Mouse (Mus musculus): ENCODE data around the gene Cyb5d2. TPM values are rescaled to one million over a fixed set of nuclear protein-coding genes. Genes with fewer than 3 reads are reported as not detected.

Cyb5d2 gene
- 10 to 100 TPM; 21.5 to 24.3 TPM for total RNA-seq (2021)
- long read RNA-seq, experiment 1, transcript Cyb5d2-201 (4 exons, 2,393 nt), result major isoform, 12 of 15 reads
- long read RNA-seq, experiment 1, partial matches to known transcripts, result 1 of 15 reads
- long read RNA-seq, experiment 1, other reads (novel, unspliced or antisense), result 0 of 15 reads
- long read RNA-seq, experiment 2, transcript Cyb5d2-201 (4 exons, 2,393 nt), result major isoform, 7 of 9 reads
- long read RNA-seq, experiment 2, partial matches to known transcripts, result 0 of 9 reads
- long read RNA-seq, experiment 2, other reads (novel, unspliced or antisense), result 1 of 9 reads

DNA sequence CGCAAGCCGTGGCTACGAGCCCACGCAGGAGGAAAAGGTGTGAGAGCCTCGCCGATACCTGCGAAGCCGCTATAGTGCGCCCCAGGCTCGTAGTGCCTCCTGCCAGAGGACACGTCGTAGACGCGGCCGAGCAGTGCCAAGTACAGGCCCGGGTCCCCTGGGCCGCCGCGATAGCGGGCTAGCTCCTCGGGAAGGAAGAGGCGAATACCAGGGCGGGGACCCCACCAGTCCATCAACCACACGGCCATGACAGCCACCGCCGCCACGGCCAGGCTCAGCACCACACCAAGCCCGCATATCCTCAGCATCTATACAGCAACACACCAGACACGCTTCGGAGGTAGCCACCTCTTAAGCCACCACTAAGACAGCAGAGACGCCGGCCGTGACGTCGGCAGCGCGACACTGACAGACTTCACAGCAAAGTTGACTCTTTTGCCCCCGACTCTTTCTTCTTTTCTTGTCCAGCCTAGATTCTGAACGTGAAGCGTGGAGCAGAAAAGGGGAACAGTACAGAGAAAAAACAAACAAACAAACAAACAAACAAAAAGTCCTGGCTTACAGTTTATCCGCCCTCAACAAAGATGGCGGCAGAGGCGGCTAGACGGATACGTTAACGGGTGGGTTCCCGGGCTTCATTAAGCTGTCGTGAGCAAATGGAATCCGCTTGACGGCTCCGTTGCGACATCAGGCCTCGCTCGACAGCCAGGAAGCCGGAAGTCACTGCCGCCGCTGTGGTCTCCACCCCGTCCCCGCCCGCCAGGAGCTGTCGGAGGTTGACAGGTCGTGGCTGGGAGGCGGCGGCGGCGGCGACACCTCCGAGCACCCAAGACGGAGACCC, at the start of gene Cyb5d2, which contains the start of gene Zzef1:
Gene Cyb5d2, minus strand, starts transcription at position 688 of the 841 bp plus-strand sequence.
Gene Zzef1, plus strand, starts transcription at position 772 of the 841 bp plus-strand sequence.
- DNase-seq, result peak; percentile 94 to 98

DNA sequence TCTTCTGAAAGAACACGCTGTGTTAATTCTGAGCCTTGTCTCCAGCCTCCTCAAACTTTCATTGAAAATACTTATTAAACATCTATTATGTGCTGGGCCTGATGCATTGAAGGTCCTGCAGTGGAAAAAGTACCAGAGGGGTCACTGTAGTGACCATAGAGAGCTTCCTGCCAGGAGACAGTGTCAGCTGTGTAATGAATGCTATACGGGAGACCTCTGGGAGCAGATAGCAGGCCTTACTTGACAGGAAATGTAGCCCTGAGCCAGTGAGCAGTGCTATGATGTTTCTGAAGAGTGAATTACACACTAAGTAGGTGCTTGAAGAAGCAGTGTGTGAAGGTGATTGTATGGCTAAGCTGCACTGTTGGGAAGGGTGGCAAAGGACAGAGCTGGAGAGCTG, 49.6 kb upstream of the Cyb5d2 start:
- no peak for DNase-seq

DNA sequence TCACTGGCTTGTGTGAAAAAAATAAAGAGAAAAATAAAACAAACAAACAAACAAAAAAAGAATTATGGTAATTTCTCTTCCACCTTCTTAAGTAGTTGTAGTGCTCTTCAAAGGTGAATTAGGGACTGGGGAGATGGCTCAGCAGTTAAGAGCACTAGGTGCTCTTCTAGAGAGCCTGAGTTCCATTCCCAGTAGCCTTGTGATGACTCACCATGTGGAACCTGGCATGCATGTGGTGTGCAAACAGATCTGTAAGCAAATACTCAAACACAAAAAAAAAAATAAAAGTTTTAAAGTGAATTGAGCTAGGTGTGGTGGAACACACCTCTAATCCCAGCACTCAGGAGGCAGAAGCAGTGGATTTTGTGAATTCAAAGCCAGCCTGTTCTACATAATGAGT, 47.6 kb upstream of the Cyb5d2 start:
- no peak for DNase-seq

DNA sequence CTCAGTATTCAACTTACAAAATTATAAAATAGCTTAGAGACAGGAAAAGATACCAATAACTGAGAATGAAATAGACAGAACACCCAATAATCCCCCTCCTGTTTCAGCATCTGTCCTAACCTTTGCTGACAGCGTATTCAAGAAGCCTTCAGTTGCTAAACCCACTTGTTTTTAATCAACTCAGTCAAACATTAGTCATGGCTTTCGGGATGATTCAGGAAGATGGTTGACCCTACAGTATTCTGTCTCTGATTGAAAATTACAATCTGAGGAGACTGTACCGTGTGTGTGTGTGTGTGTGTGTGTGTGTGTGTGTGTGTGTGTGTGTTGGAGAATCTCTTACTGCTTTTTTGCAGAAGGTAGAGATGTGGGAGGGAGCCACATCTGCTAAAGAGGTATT, 46.8 kb upstream of the Cyb5d2 start:
- no peak for DNase-seq

GRCm38 (mm10) chr11:72829869-72830268, 33.9 kb upstream of the Cyb5d2 start:
- DNase-seq, result no peak

DNA sequence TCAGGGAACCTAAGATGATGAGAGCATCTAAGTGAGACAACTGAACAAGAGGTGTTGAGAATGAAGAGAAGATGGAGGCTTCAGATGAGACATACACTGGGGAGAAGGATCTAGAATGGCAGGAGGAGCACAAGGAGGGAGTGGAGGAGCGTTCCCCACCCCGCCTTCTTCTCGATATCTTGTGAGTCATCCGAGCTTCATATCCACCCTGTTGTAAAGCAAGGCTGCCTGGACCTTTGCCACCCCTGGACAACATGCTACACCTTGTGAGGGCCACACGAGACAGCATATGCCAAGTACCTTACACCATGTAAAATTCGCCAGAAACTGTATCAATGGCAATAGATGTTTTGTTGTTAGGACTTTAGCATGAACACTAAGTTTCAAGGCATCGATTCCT, 25.1 kb upstream of the Cyb5d2 start:
- no peak for DNase-seq

DNA sequence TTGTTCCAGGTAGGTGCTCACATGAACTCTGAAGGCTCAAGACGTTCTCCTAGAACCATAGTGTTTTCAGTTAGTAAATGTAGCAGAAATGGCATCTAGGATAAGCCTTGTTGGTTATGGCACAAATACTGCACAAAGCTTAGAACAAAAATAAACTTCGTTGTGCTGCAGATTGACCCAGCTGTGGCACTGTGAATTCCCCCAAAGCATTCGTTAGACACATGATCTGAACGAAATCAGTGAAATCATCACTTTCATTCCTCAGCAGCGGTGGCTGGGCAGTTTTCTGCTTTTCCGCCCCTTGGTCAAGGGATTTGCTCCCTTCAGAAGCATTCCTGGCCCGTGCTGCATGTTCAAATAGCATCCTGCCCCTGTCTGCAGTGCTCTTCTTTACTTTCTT, 22.1 kb upstream of the Cyb5d2 start:
- no peak for DNase-seq

DNA sequence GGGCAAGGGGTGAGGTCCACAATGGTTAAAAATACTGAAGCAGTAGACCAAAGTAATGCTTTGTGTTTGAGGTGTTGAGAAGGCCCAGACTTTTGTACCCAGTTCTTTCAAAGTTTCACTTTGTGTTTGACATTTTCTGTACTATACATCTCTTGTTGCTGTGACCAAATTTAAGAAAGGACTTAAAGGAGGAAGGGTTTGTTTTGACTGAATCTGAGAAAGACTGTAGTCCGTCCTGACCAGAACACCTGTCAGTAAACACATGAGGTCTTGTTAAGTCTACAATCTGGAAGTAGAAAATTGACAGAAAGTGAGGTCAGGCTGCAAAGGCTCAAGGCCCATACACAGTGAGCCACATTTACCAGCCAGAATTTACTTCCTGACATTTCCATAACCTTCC, 20.9 kb upstream of the Cyb5d2 start:
- no peak for DNase-seq

DNA sequence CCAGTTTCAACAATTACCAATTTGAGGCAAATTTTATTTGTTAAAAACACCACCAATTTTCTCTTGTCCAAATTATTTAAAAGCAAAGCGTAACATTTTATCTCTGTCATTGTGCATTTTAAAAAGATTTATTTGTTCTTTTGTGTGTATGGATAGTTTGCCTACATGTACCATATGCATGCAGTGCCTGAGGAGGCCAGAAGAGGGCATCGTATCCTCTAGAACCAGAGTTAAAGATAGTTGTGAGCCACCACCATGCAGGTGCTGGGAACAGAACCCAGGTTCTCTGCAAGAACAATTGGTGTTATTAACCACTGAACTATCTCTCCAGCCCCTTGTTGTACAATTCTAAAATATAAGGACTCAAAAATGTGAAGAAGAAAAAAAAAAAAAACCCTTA, 18.2 kb upstream of the Cyb5d2 start:
- DNase-seq, result no peak

DNA sequence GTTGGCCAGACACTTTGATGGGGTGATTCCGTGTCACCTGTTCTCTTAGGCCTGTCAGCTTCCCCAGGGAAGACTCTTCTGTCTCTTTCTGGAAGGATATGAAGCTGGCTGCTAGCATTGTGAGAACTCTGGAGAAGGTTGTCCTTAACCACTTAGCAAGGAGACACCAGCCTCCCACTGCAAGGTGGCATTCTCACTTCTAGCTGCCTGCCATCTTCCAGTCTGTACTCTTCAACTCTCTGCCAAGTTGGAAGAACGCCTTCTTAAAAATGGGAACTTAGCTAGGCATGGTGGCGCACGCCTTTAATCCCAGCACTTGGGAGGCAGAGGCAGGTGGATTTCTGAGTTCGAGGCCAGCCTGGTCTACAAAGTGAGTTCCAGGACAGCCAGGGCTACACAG, 17.7 kb upstream of the Cyb5d2 start:
- no peak for DNase-seq

- DNase-seq, result no peak
These were observed 12.1 kb upstream of the Cyb5d2 start for GRCm38 (mm10) chr11:72807992-72808391.

DNA sequence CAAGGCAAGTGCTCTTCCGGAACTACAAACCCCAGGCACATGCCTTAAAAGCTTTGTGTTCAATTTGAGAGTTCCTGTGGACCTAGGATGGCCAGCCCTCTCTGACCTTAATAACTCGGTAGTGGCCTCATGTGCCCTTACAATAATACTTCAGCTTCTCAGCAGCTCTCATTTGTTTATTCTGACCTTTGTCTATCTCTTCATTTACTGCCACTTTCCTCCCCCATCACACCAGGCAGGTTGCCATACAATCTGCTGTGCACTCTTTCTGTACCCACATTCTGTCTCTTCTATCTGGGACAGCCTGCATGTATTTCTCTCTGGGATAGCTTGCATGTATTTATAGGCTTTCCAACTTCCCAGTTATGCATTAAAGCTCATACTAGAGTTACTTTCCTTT, 10.6 kb upstream of the Cyb5d2 start:
- no peak for DNase-seq

DNA sequence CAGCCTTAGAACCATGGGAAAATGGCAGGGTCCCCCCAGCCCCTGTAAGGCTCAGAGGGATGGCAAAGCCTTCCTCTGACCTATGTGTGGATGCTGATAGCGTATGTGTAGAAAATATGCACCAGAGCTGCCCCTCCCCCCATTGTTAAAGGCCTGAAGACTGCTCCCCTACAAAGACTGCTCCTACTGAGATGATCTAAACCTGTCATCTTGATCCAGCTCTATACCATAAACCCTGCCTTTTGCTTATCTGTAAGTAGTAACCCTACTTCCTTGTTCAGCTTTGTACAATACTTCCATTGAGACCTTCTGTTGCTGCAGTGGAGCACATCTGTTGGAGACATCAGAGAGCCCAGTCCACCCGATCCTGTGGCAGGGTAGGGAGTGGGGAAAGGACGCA, 9.3 kb upstream of the Cyb5d2 start:
- no peak for DNase-seq

GRCm38 (mm10) chr11:72804586-72804985, 8.6 kb upstream of the Cyb5d2 start:
- no peak for DNase-seq

DNA sequence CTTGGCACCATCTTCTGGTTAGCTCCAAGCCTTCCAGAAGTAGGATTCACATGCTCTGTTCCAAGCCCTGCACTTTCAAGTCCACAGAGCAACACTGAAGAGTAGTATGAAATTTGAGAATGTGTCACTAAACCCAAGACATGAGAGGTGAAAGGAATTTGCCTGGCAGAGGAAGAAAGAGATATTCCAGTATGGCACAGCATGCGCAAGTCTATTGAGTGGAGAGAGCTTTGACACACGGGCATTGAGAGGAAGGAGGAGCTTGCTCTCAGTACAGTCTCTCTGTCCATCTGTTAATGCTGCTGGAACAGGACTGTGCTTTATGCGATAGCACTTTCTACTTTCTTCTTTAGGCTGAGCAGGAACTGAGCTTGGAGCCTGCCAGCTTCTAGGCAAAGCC, 7.1 kb upstream of the Cyb5d2 start:
- peak; percentile 42 to 49 for DNase-seq

DNA sequence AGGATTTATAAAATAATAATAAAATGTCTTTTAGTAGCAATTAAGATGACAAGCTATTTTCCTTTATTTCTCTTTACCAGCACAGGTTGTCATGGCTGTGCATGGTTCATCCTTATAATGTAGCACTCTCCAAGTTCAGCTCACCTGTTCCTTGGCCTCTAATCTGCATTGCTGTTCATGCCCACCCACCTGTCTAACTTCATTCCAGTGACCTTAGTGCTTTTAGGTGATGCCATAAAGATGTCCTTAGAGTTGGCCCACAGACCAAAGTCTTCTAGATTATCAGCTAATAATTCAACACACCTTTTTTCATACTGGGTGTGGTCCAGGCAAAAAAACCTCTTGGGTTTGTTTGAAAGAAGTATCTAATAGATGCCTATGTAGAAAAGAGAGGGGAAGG, 5.2 kb upstream of the Cyb5d2 start:
- no peak for DNase-seq

GRCm38 (mm10) chr11:72798112-72798511, 2.2 kb upstream of the Cyb5d2 start:
- no peak for DNase-seq

- no peak for DNase-seq
These were observed 914 bp upstream of the Cyb5d2 start for GRCm38 (mm10) chr11:72796773-72797338.

GRCm38 (mm10) chr11:72796296-72796687, 350 bp upstream of the Cyb5d2 start:
- DNase-seq, result no peak

DNA sequence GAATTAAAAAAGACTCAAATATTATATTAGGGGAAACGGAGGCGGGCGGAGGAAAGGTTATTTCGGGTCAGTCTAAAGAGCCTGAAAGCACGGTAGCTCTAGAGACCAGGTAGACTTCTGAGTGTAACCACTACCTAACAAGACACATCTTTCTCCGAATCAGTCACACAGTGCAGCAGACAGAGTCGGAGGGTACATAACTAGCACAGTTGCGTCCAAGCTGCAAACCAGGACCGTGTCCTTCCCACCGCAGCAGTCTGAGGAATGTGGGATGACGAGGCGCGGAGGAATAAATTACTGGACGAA, 840 bp downstream of the Cyb5d2 start:
- no peak for DNase-seq

- DNase-seq, result no peak
These were observed 3.9 kb downstream of the Cyb5d2 start for GRCm38 (mm10) chr11:72792033-72792432.

DNA sequence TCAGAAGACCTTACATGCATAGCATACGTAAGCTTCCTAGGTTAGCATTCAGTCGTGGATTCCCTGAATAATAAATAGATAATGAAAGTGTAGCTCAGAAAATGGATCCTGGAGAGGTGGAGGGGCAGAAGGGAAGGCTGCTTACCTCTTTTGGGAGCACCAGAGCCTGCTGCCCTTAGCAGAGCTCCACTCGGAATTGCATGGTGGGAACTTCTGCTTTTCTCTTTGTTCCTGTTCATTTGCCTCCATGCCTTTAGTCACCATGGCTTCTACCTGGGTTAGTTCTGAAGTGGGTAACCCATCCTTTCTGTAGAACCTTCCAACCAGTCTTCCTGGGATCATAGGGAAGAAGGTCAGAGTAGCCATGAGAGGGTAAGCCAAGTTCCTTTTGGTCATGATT, 13.4 kb downstream of the Cyb5d2 start:
- no peak for DNase-seq

GRCm38 (mm10) chr11:72782103-72782502, 13.8 kb downstream of the Cyb5d2 start:
- DNase-seq, result no peak

GRCm38 (mm10) chr11:72778957-72779356, 17.0 kb downstream of the Cyb5d2 start:
- DNase-seq, result no peak
